Mouse (Mus musculus) CH12.LX (cell line): ENCODE measurements at regions not wholly inside any gene's neighbourhood (a gene's known extent, or its start where the extent isn't known, plus 50 kb on each side); places are given as distances from the start of the nearest gene placed in this dataset.

Experiments used
- ETS1 ChIP-seq: conservative IDR thresholded peaks from 2 replicates; pipeline ENCODE4 v1.6.1; 2012; ENCODE audit warnings: low read depth, mild to moderate bottlenecking, inconsistent platforms, low read length, improper control_type of control experiment, moderate library complexity
- NELFE ChIP-seq: IDR thresholded peaks from 2 replicates; pipeline ENCODE4 v1.6.1; 2011; ENCODE audit warnings: low read depth, low read length, improper control_type of control experiment
- POLR2AphosphoS2 ChIP-seq: IDR thresholded peaks from 2 replicates; pipeline ENCODE4 v1.6.1; 2011; ENCODE audit warnings: low read depth, low read length, improper control_type of control experiment
- UBTF ChIP-seq: IDR thresholded peaks from 2 replicates; pipeline ENCODE4 v1.6.1; 2012; ENCODE audit warnings: low read depth, mild to moderate bottlenecking, inconsistent platforms, low read length, improper control_type of control experiment, moderate library complexity
- ZKSCAN1 ChIP-seq: IDR thresholded peaks from 2 replicates; pipeline ENCODE4 v1.6.1; 2012; ENCODE audit warnings: low read depth, inconsistent platforms, low read length, improper control_type of control experiment, borderline replicate concordance
- ZMIZ1 ChIP-seq: IDR thresholded peaks from 2 replicates; pipeline ENCODE4 v1.6.1; 2012; ENCODE audit warnings: low read depth, mild to moderate bottlenecking, inconsistent platforms, low read length, improper control_type of control experiment
- ZNF384 ChIP-seq: IDR thresholded peaks from 2 replicates; pipeline ENCODE4 v1.6.1; 2012; ENCODE audit warnings: low read depth, low read length, improper control_type of control experiment, inconsistent platforms

DNA sequence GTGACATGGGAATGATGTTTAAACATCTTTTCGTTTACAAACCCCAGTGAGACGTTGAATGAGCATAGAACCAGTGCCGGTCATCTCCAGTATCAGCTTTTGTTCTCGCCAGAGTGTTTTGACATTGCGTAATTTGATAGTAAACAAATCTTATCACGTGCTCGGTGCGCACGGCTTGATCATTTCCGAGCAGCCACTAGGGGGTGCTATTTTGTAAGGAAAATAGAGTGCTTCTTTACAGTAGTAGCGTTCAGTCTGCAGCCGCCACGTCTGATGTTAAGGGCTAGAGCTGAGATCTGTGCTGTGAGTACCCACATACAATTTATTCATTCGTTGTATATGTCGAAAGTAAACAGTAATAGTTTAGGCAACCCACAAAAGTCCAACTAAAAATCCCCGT is 137.2 kb upstream of the Wdfy3 start:
- TF ChIP-seq ZKSCAN1 (no peak), NELFE (no peak), ZNF384 (no peak), ETS1 (no peak), ZMIZ1 (no peak), UBTF (no peak), POLR2AphosphoS2 (no peak)
